Mouse (Mus musculus): Measurements from ENCODE around the gene Tm9sf1. TPM values are rescaled to one million over a fixed set of nuclear protein-coding genes. Genes with fewer than 3 reads are reported as not detected.

Tm9sf1 gene
- 48.5 and 55.1 TPM in 2 replicates for total RNA-seq (2017)

DNA sequence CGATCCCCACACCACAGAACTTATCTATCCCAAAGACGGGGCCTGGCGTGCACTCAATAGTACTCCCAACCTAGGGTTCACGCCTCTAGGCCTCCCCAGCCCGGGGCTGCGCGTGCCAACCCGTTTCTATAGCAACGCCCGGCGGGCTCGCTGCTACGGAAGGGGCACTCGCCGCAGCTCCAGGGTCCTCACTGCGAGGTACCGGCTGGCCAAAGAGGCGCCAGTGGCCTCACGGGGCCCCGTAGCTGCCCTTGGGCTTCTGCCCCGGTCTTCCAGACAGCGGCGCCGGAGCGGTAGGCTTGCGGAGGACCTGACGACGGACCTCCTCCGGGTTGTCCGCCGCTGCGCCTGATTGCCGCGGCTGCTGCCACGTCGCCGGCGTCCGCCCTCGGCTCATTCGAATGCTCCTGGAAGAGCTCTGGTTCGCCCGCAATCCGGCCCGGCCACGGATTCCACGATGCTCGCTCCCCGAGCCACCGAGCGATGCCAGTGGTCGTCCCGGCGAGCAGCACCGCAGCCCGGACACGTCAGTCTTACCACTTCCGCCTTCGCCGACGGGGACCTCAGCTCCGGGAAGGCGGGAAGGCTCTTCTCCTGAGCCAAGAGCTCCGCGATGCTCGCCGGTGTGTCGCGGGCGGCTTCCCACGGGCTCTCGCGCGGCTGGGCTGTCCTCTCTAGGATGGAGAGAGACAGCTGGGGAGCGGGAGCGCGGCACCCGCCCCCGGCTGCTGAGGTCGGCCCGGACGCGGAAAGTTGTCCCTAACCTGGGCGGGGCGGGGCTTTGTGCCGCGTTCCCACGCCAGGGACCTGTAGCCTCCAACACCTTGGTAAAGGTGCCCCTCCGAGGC is at the start of gene Tm9sf1:
Gene Tm9sf1, minus strand, starts transcription at position 747 of the 848 bp plus-strand sequence.
- peak; percentile 40 to 84 for ATAC-seq (replicated peaks in 1 of 2; ENCODE audit: insufficient read depth in 1 of 2, low FRiP score in 2 of 2, low TSS enrichment in 1 of 2, low read depth in 1 of 2, poor library complexity in 2 of 2, severe bottlenecking in 2 of 2)

DNA sequence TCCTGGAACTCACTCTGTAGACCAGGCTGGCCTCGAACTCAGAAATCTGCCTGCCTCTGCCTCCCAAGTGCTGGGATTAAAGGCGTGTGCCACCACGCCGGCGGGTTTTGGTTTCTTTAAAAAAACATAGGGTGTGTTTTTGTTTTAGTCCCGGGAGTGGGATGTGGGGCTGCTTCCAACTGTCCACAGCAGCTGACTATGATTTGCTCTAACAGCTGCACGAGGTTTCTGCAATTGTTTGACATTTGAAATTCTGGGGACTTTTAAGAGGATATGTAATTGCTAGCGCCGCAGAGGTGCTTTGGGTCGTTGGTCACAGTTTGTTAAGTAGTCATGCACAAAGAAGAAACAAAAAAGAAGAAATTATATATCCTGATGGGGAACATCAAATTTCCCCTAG is 45.8 kb upstream of the Tm9sf1 start:
- ATAC-seq (replicated peaks in 1 of 2; ENCODE audit: insufficient read depth in 1 of 2, low FRiP score in 2 of 2, low TSS enrichment in 1 of 2, low read depth in 1 of 2, poor library complexity in 2 of 2, severe bottlenecking in 2 of 2) = no peak

DNA sequence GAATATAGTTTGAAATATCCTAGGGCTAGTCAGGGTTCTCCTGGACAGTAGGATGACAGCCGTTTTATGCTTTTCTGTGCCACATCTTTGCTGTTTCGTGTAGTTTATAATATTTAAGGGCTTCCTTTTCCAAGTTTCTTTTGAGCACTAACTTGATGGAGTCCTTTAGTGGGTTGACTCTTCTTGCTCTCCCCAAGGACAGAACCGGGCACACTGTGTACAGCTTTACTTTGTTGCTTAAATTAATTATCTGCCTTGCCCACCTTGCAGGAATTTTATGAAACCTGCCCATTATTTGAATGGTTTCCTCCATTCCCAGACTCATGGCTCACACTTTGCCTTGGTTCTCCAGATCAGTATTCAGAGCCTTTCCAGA is 38.5 kb upstream of the Tm9sf1 start:
- ATAC-seq (replicated peaks in 1 of 2; ENCODE audit: insufficient read depth in 1 of 2, low FRiP score in 2 of 2, low TSS enrichment in 1 of 2, low read depth in 1 of 2, poor library complexity in 2 of 2, severe bottlenecking in 2 of 2) = no peak

DNA sequence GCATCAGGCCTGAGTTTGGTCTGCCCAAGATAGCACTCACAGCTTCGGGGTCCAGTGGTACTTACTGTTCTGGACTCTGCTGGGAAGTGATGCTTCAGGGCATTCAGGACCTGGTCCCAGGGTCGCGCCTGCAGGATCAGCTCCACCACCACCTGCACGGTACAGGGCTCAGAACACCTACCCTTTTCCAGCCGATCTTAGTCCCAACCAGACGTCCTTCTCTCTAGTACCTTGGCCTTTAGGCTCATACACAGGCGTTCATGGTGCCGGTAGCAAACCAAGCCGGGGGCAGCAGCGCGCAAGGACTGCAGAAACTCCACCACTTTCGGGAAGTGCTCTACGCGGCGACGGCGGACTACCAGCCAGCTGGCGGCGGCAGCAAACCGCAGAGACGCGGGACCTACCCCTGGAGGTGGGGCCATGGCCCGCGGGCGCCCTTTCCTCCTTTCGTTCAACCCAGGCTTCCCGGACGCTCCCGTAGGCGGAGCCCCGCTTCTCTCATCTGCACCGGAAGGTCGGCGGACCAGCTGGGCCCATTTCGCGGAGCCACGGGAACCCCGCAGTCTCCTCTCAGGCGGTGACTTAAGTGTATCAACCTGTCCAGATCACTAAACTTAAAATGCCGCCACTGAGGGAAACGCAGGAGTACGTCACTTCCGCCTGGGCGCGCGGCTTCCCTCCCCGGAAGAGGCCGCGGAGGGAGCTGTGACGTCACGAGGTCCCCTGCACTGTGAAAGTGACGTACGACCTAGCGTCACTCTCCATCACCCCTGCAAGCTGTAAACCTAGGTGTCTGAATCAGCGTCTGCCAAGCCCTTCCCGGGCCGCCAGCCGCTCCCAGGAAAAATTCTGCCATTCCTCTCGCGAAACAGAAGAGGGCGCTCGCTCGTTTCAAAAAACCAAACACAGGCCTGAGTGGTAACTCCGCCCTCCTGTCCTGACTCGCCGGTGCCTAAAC is 37.8 kb upstream of the Tm9sf1 start, which contains the start of gene Tinf2:
Gene Tinf2, minus strand, starts transcription at position 661 of the 958 bp plus-strand sequence.
- ATAC-seq (replicated peaks in 1 of 2; ENCODE audit: insufficient read depth in 1 of 2, low FRiP score in 2 of 2, low TSS enrichment in 1 of 2, low read depth in 1 of 2, poor library complexity in 2 of 2, severe bottlenecking in 2 of 2) = peak; percentile 90 to 94

DNA sequence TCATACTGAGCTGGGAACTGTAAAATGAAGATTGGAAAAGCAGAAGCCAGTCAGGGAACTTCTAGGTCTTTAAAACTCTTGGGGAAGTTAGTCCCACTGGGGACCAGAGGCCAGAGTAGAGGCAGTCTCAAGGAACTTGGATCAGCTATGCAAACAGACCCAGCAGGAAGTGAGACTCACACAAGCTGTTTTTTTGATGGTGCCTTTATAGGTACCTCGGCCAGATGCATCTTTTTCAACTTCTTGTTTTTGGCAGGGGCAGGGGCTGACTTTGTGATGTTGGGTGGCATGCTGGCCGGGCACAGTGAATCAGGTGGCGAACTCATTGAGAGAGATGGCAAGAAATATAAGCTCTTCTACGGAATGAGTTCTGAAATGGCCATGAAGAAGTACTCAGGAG is 34.0 kb upstream of the Tm9sf1 start:
- ATAC-seq (replicated peaks in 1 of 2; ENCODE audit: insufficient read depth in 1 of 2, low FRiP score in 2 of 2, low TSS enrichment in 1 of 2, low read depth in 1 of 2, poor library complexity in 2 of 2, severe bottlenecking in 2 of 2) = no peak

DNA sequence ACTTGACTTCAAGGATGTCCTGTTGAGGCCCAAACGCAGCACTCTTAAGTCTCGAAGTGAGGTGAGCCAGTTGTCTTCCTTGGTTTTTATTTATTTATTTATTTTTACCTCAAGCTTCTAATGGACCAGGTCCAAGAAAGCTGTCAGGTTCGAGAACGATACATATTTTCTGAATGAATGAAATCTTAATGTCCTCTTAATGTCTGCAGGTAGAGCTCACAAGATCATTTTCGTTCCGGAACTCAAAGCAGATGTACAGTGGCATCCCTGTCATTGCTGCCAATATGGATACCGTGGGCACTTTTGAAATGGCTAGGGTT is 29.1 kb upstream of the Tm9sf1 start:
- no peak for ATAC-seq (replicated peaks in 1 of 2; ENCODE audit: insufficient read depth in 1 of 2, low FRiP score in 2 of 2, low TSS enrichment in 1 of 2, low read depth in 1 of 2, poor library complexity in 2 of 2, severe bottlenecking in 2 of 2)

DNA sequence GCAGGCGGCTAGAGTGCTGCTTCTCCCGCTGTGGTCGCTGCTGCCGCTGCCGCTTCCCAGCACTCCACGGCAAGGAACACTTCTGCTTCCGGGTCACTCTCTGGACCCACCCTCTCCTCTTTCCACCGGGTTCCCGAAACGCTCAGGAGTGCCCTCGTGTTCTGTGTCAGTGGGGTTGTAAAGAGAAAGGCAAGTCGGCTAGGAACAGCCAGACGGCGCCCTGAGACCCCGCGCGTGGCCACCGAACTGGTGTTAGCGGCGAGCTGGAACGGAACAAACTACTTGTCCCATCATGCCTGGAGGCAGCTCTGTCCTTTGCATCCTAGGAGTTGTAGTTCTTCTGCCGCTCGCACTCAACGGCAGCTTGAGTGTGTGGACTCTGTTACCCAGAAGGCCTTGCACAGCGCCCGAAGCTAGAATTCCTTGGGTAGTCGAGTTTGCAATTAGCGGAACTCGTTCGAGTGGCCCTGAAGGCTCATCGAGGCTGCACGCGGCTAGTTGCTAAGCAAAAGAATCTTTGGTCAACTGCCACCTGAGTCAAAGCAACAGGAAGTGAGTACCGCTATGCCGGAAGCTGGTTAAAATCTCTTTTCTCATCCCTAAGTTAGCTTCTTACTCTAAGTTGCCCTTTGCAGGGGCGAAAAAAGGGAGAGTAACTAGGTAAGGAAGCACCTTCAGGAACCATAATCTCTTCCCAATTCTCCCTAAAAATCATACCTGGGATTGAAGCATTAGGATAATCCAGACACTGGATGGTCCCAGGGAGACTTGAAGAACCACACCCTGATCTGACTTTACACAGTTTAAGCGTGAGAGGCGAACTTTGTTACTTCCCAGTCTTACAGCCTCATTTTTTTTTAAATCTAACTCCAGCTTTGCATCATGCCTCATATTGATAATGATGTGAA is 28.5 kb upstream of the Tm9sf1 start, which contains the start of the genes Gmpr2 and Nedd8:
Gene Gmpr2, plus strand, starts transcription at position 109 of the 908 bp plus-strand sequence.
Gene Nedd8, minus strand, starts transcription at position 292 of the 908 bp plus-strand sequence.
- peak; percentile 99 for ATAC-seq (replicated peaks in 1 of 2; ENCODE audit: insufficient read depth in 1 of 2, low FRiP score in 2 of 2, low TSS enrichment in 1 of 2, low read depth in 1 of 2, poor library complexity in 2 of 2, severe bottlenecking in 2 of 2)

DNA sequence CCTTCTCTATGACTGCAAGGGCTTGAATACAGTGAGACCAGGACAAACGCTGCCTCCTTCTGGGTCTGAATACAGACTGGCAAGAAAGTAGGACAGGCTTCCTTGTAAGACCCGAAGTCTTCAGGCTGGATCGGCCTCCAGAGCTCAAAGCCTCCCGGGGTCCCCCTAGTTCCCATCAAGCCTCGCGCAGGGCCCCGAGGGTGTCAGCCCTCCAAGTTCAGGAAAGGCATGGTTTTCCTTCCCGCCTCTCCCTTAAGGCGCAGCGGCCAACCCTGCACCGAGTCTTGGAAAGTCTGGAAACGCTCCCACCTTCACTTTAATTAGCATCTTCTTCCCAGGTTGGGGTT is 27.9 kb upstream of the Tm9sf1 start:
- ATAC-seq (replicated peaks in 1 of 2; ENCODE audit: insufficient read depth in 1 of 2, low FRiP score in 2 of 2, low TSS enrichment in 1 of 2, low read depth in 1 of 2, poor library complexity in 2 of 2, severe bottlenecking in 2 of 2) = peak in 1 of 2 experiments; percentile 19; a peak in 1 of 4 replicates

DNA sequence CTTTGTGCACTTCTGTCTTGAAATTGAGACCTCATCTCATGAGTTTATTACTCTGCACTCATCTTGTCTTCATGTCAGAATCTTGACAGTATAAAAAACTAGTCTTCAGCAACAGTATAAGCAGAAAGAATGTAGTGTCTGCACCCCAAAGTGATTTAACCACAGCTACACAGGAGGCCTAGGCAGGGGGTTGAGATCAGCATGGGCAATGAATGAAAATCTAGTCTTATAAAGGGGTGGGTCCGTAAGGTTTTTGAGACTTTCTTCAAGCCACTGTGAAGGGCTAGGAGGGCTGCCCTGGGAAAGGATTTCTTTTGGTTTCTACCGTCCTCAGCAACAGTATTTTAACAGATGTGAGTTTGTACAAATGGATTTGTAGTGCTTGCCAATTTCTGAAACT is 17.0 kb upstream of the Tm9sf1 start:
- ATAC-seq (replicated peaks in 1 of 2; ENCODE audit: insufficient read depth in 1 of 2, low FRiP score in 2 of 2, low TSS enrichment in 1 of 2, low read depth in 1 of 2, poor library complexity in 2 of 2, severe bottlenecking in 2 of 2) = 0 out of 4 replicates have a peak, but pooled peaks of 1 of the 2 experiments have one; percentile 8

DNA sequence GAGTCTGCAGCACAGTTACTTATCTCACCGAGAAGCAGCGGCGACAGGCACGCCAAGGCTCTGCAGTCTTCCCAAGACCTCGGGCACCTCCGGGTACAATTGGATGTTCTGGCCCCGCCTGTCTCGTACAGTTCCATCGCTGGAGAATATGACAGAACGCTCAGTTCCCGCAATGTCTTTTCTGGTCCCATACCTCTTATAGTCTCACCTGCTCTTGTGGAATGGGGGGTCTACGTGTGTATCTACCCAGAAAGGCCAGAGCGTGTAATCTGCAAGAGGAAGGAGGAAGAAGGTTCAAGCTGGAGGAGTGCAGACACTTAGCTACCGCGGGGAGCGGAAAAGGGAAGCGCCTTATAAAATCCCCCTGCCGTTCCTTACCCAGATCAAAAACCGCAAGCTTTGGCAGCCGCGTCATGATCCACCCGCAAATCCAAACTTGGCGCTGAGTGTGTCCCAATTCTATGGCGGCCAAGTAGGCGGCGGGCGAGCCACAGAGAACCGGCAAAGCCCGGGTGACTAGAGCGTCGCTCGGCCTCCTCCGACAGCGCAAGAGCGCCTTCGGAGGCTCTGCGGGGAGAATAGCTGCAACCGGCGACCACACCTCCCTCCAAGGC is 16.5 kb upstream of the Tm9sf1 start, which contains the start of gene Mdp1:
Gene Mdp1, minus strand, starts transcription at position 549 of the 614 bp plus-strand sequence.
- peak; percentile 91 to 97 for ATAC-seq (replicated peaks in 1 of 2; ENCODE audit: insufficient read depth in 1 of 2, low FRiP score in 2 of 2, low TSS enrichment in 1 of 2, low read depth in 1 of 2, poor library complexity in 2 of 2, severe bottlenecking in 2 of 2)

DNA sequence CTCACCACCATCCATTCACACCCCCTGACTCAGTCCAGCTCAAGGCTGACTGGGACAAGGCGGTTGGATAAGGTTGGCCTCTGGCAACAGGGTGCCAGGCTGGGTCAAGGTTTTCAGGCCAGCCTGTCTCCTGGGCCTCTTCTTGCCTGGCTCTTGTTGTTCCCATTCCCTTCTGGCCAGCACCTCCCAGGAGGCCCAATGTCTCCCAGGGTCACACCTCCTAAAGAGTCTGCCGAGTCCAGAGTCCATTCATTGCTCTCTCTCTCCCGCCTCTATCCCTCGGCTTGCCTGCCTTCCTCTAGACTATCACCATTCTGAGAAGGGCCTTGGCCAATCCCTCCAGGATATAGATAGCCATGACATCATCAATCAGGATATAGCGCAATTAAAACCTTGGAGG is 14.4 kb upstream of the Tm9sf1 start:
- no peak for ATAC-seq (replicated peaks in 1 of 2; ENCODE audit: insufficient read depth in 1 of 2, low FRiP score in 2 of 2, low TSS enrichment in 1 of 2, low read depth in 1 of 2, poor library complexity in 2 of 2, severe bottlenecking in 2 of 2)

DNA sequence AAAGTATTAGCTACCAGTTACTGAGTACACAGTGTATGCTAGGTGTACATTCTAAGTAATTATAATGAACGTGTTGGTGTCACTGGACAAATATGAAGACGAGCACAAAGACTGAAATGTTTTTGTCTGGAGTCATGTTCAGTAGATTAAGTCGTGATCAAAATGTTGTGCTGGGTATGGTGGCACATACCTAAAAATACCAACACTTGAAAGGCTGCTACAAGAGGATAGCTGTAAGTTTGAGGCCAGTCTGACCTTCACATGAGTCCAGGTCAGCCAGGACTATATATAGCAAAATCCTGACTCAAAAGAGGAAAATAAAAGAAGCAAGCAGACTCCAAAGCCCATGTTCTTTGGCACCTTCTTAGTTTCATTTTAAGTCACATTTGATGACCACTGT is 13.3 kb upstream of the Tm9sf1 start:
- ATAC-seq (replicated peaks in 1 of 2; ENCODE audit: insufficient read depth in 1 of 2, low FRiP score in 2 of 2, low TSS enrichment in 1 of 2, low read depth in 1 of 2, poor library complexity in 2 of 2, severe bottlenecking in 2 of 2) = no peak

DNA sequence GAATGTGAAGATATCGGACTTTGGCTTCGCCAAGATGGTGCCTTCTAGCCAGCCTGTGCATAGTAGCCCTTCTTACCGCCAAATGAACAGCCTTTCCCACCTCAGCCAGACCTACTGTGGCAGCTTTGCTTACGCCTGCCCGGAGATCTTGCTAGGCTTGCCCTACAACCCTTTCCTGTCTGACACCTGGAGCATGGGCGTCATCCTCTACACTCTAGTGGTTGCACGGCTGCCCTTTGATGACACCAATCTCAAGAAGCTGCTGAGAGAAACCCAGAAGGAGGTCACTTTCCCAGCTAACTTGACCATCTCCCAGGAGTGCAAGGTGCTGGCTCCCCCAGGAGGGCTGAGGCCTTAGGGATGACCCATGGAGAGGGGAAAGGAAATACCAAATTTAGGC is 7.9 kb upstream of the Tm9sf1 start:
- ATAC-seq (replicated peaks in 1 of 2; ENCODE audit: insufficient read depth in 1 of 2, low FRiP score in 2 of 2, low TSS enrichment in 1 of 2, low read depth in 1 of 2, poor library complexity in 2 of 2, severe bottlenecking in 2 of 2) = no peak

DNA sequence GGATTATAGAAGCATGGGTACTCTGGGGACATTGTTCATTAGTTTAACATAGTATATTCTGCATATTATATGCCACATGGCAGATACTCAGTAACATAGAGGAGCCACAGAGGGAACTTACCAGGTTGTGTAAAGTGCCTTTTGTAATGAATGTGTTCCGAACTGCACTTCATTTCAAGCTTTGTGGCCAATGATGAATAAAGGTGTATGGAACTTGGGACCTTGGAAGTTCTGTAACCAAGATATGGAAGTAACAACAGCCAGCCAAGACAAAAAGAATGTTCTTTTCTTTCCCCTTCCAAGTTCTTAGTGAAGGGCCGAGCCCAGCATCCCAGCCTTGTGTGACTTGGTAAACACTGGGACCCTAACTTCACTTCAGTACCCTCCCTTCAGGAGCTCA is 6.3 kb upstream of the Tm9sf1 start, which contains the start of gene Tssk4:
Gene Tssk4, plus strand, starts transcription at position 301 of the 400 bp plus-strand sequence.
- ATAC-seq (replicated peaks in 1 of 2; ENCODE audit: insufficient read depth in 1 of 2, low FRiP score in 2 of 2, low TSS enrichment in 1 of 2, low read depth in 1 of 2, poor library complexity in 2 of 2, severe bottlenecking in 2 of 2) = no peak

DNA sequence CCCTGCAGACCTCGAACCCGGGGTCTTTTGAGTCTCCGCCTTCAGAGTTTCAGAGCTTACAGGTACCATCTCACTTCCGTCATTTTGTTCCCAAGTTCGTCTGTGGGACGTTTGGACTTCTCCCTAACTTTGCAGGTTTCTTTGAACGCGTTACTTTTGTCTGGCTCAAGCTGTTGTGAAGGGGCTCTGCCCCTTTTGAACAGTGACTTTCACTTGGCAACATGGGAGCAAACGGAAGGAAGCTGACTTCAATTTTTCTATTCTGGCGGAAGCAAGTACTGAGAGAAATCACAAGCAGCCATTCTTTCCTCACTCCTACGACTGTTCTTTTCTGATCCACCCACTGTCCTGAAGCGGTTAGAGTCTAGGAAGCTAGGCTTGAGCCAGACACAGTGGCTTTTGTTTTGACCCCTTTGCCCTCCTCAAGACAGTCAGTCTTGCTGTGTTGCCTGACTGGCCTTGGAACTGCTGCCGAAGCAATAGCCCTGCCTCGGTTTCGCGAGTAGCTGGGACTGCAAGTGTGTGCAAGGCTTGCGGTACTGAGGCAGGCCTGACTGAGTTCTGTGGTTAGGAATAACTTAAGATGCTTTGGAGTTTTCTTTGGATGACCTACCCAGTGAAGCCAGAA is 769 bp upstream of the Tm9sf1 start:
- ATAC-seq (replicated peaks in 1 of 2; ENCODE audit: insufficient read depth in 1 of 2, low FRiP score in 2 of 2, low TSS enrichment in 1 of 2, low read depth in 1 of 2, poor library complexity in 2 of 2, severe bottlenecking in 2 of 2) = peak in 1 of 2 experiments; percentile 19; a peak in 2 of 4 replicates

DNA sequence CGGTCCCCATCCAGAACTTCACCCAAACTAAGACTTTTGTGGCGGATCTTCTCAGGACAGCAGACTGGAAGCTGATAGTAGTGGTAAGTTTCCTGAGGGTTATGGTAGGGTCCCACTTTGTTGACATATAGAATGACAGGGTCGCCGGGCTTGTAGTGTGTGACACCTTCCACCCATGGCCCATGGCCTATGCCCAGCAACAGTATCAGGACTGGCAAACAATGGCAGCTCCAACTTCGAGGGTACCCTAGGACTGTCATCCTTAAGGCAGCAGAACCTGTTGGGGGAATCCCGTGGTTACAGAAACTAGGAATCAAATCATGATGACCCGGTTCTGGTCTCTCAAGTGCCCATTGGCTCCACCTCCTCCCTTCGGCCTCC is 937 bp downstream of the Tm9sf1 start:
- ATAC-seq (replicated peaks in 1 of 2; ENCODE audit: insufficient read depth in 1 of 2, low FRiP score in 2 of 2, low TSS enrichment in 1 of 2, low read depth in 1 of 2, poor library complexity in 2 of 2, severe bottlenecking in 2 of 2) = no peak
